Mouse (Mus musculus): ENCODE measurements around the gene 4933424G06Rik.

4933424G06Rik gene

GRCm38 (mm10) chr1:36711104-36711503 lies 1.2 kb downstream of the 4933424G06Rik start:
- no peak for DNase-seq

GRCm38 (mm10) chr1:36714311-36714710 lies 4.4 kb downstream of the 4933424G06Rik start, which contains the start of gene Actr1b:
Gene Actr1b, minus strand, starts transcription at chr1:36714422.
- no peak for DNase-seq

- DNase-seq = no peak
These were observed 8.8 kb downstream of the 4933424G06Rik start for GRCm38 (mm10) chr1:36718786-36719185.

GRCm38 (mm10) chr1:36723146-36724056 lies 13.5 kb downstream of the 4933424G06Rik start:
- no peak for DNase-seq

- no peak for DNase-seq
These were observed 14.1 kb downstream of the 4933424G06Rik start for GRCm38 (mm10) chr1:36724057-36724431.

GRCm38 (mm10) chr1:36737300-36737699 lies 27.4 kb downstream of the 4933424G06Rik start:
- DNase-seq = peak; percentile 92 to 94

- DNase-seq = no peak
These were observed 29.3 kb downstream of the 4933424G06Rik start for GRCm38 (mm10) chr1:36739231-36739630.

GRCm38 (mm10) chr1:36743046-36743445 lies 33.1 kb downstream of the 4933424G06Rik start:
- no peak for DNase-seq

GRCm38 (mm10) chr1:36744268-36744944 lies 34.5 kb downstream of the 4933424G06Rik start:
- DNase-seq = peak; percentile 87 to 90

GRCm38 (mm10) chr1:36745661-36746060 lies 35.7 kb downstream of the 4933424G06Rik start:
- DNase-seq = no peak

- peak; percentile 72 to 83 for DNase-seq
These were observed 36.5 kb downstream of the 4933424G06Rik start for GRCm38 (mm10) chr1:36746452-36746851.

GRCm38 (mm10) chr1:36753932-36754675 lies 44.2 kb downstream of the 4933424G06Rik start:
- DNase-seq = no peak

GRCm38 (mm10) chr1:36758553-36758952 lies 48.6 kb downstream of the 4933424G06Rik start:
- DNase-seq = no peak

GRCm38 (mm10) chr1:36759076-36759475 lies 49.1 kb downstream of the 4933424G06Rik start:
- no peak for DNase-seq

GRCm38 (mm10) chr1:36760401-36760800 lies 50.5 kb downstream of the 4933424G06Rik start:
- DNase-seq = no peak

- DNase-seq = no peak
These were observed 51.1 kb downstream of the 4933424G06Rik start for GRCm38 (mm10) chr1:36761061-36761460.

- DNase-seq = no peak
These were observed 51.6 kb downstream of the 4933424G06Rik start, which contains the start of gene Zap70 for GRCm38 (mm10) chr1:36761568-36761967. Gene Zap70, plus strand, starts transcription at chr1:36761798.

- no peak for DNase-seq
These were observed 56.7 kb downstream of the 4933424G06Rik start for GRCm38 (mm10) chr1:36766431-36767205.

GRCm38 (mm10) chr1:36767321-36767720 lies 57.4 kb downstream of the 4933424G06Rik start:
- no peak for DNase-seq

- DNase-seq = no peak
These were observed 58.8 kb downstream of the 4933424G06Rik start for GRCm38 (mm10) chr1:36768786-36769185.

- DNase-seq = no peak
These were observed 60.0 kb downstream of the 4933424G06Rik start for GRCm38 (mm10) chr1:36769951-36770350.

- DNase-seq = peak; percentile 56 to 63
These were observed 61.0 kb downstream of the 4933424G06Rik start for GRCm38 (mm10) chr1:36770998-36771397.

Measured in cerebellum, postnatal 10 days (tissue).